Mouse (Mus musculus) granulocyte monocyte progenitor cell, adult 5-6 weeks (primary cell): ENCODE results near the gene Mettl3. TPM values are rescaled to one million over a fixed set of nuclear protein-coding genes. Genes with fewer than 3 reads are reported as not detected.
"Not testable (repeated sequence)": the region's sequence is repeated elsewhere in the genome, so short reads cannot be mapped to it uniquely, and the experiment has no call there.

Source experiments
- ATAC-seq: replicated peaks from 2 replicates; pipeline ENCODE4 v1.8.0; 2016; ENCODE audit warnings: mild to moderate bottlenecking, moderate TSS enrichment, inconsistent platforms; ENCODE audit not compliant: poor library complexity, severe bottlenecking
- total RNA-seq, 2 experiments: library from RNA; stranded (forward) in 1 of 2; stranded (reverse) in 1 of 2; fragments of 200-712, 200-1000 nt in 1 of 2; fragments of >200 nt in 1 of 2; fragmentation: Nextera tagmentation in 1 of 2; gene quantifications; 2 replicates each; pipeline ENCODE4 v1.2.3; 2014 to 2017

Mettl3 gene
- total RNA-seq (2014; fragmentation: Nextera tagmentation), result 47.6 and 54.5 TPM in 2 replicates
- 33.6 and 33.7 TPM in 2 replicates for total RNA-seq (2017)

- peak; percentile 95 for ATAC-seq
Observed at GRCm38 (mm10) chr14:52304644-52305271, at the start of gene Mettl3. Gene Mettl3, minus strand, starts transcription at chr14:52305128.

GRCm38 (mm10) chr14:52339512-52339852 is 34.6 kb upstream of the Mettl3 start:
- no peak for ATAC-seq

GRCm38 (mm10) chr14:52338751-52339511 is 34.0 kb upstream of the Mettl3 start:
- peak; percentile 90 for ATAC-seq

- no peak for ATAC-seq
Observed at GRCm38 (mm10) chr14:52332171-52332570, 27.2 kb upstream of the Mettl3 start.

DNA sequence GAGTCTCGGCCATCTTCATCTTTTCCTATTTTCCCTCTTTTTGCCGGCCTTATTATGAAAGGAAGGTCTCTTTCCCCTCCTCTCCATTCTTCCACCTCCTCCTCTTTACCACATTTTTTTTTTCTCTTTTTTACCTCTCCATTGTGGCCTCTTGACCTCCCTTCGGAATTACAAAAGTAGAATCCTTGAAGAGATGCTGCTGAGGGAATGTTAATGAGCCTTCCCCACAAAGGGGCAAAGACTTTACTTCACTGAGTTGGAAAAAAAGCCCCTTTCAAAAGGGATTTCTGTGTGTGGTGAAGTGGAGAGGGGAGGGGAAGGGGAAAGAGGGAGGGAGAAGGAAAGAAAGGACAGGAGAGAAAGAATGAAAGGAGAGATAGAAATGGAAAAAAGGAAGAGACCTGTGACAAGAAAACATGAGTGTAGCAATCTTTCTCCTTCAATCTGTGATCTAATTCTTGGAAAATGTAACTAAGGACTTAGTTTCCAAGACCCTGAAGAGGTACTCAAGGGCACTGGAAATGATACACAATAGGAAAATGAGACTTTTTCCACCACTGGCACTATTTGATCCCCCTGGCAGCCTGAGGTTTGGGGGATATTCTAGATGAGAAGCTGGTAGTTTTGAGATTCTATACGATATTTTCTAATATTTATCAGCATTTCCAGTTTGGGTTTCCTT is 26.3 kb upstream of the Mettl3 start:
- ATAC-seq, result no peak

DNA sequence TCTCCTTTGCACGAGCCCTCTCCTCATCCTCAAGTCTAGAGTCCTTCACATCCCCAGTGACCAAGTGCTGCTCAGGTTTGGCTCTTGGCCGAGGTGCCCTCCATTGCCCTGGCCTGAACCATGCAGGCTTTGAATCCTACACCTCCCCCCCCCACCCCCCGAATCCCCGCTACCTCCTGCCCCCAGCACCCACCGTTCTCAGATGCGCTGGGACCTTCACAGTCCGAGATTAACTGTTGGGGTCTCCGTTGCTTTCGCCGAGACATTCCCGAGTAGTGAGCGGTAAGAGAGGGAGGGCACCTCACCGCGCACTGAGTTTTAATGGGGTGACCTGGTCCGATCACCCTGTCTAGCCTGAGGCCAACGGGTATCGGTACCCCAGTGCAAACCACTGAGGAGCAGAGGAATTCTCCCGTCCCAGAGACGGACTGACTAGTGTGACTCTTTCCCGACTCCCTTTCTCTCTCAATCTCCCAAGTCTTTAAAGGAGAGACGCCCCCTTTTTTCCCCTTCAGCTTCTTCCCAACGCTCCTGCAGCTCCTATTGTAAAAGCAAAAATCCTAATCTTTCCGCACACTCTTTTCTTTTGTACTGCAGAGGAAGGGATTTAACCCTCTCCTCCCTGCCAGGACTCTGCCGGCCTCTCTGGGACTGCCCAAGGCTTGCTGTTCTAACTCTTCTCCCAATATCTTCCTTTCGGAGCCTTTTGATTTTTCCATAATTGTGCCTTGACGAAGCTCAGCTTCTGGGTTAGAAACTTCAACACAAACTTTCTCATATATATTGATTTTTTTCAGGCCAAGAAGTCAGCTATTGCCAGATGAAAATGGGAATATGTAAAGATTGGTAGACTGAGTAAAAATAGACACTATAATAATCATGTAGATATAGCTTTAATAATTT is 23.2 kb upstream of the Mettl3 start, which contains the start of gene Sall2:
TSS of gene Sall2 (minus strand) at position 853 of the 903 bp plus-strand sequence.
- 0 out of 2 replicates have a peak, but pooled peaks have one; percentile 7 for ATAC-seq

GRCm38 (mm10) chr14:52327375-52327901 is 22.5 kb upstream of the Mettl3 start:
- no peak for ATAC-seq

GRCm38 (mm10) chr14:52325890-52326289 is 21.0 kb upstream of the Mettl3 start:
- peak; percentile 62 for ATAC-seq

DNA sequence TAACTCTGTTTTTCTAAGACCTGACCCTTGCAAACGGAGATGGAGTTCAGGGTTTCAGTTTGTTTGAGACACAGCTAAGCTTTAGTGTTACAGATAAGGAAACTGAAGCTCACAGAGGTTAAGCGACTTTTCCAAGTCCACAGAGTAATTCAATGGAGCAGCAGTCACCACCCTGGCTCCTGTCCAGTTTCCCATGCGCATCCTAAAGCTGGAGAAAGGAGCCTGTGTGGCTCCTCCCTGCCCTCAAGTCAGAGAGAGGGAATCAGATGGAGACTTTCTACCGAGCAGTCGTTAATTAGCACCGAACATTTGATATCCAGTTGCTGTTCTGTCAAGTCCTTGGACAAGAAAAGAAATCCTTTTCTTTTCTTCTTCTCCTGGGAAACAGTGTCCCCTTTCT is 14.4 kb upstream of the Mettl3 start:
- ATAC-seq, result no peak

GRCm38 (mm10) chr14:52316441-52317225 is 11.7 kb upstream of the Mettl3 start:
- ATAC-seq, result no peak

DNA sequence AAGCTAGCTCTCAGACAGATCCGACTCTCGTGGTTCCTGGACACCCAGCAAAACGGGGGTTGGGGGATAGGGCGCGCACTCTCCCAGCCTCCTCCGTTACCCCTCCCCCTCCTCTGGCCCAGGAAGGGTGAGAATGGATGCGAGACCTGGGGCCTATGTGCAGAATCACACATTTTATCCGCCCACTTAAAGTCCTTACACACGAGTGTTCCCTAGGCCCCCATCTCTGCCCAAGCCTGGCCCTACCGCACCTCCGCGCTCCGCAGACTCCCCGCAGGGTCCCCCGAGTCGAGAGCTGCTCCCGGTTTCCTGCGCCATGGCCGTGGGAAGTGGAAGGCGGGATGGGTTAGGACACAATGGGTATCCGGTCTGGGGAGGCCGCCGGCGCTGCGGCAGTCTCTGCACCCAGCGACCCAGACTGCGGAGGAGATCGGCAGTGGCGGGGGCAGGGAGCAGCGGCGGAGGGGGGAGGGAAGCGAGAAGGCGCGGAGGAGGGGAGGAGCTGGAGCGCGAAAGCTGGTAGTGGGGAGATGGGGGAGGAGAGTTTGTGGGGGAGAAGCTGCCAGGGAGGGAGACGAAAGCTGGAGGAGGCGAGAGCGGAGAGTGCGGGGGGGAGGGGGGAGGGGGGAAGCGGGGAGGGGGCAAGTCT is 11.0 kb upstream of the Mettl3 start:
- ATAC-seq, result peak; percentile 30

DNA sequence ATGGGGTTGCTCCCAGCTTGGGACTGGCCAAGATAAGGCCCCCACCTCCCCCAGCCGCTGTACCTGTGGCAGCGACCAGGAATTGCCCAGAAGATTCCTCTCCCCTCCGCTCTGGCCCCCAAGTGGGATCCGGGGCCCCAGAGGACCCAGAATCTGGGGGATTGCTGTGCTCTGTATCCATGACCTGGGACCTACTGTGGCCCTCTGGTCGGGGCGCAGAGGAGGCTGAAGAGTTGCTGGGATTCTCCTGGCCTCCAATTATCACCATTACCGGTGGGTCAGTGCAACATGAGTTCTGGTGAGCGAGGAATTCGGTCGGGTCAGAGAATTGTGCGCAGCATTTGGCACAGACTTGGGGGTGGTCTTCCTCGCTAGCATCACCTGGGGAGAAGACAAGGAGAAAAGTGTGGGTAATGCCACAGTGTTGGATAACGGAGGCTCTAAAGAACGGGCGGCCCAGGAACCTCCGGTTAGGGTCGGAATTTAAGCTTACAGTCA is 10.4 kb upstream of the Mettl3 start:
- no peak for ATAC-seq

- ATAC-seq, result no peak
Observed at GRCm38 (mm10) chr14:52314808-52315150, 9.9 kb upstream of the Mettl3 start.

DNA sequence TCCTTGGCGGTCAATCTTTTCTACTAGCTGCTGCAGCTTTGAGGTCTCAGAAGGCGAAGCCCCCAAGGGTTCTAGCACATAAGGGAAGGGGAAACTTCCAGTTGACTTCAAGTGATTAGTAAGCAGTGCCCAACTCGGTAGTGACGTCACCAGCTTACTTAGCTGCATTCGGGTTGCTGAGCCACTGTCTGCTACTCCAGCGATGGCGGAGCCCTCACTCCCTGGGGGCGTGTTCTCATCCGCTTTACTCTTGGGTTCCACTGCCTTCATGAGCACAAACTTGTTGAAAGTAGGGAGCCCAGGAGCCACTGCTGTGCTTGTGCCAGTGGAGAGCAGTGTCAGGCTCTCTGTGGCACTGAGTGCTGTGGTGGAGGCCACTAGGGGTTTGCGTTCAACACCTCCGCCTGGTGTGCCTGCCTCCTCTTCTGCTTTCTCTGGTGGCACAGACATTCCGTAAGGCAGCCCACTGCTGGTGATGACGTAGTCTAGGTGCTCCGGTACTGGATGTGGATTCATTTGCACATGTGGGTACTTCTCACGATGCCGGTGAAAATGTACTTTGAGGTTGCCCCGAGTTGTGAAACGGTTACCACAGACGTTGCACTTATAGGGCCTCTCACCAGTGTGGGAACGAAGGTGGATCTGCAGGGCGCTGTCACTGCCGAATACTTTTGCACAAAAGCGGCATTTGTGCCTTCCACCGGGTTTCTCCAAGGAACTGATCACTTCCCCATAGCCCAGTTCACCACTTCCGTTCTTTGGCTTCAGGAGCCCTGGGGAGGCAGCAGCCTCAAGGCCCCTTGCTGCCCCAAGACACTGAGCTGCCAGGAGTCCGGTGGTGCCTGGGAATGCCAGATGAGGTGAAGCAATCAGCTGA is 9.2 kb upstream of the Mettl3 start:
- ATAC-seq, result peak; percentile 83

- ATAC-seq, result no peak
Observed at GRCm38 (mm10) chr14:52310906-52311305, 6.0 kb upstream of the Mettl3 start.

GRCm38 (mm10) chr14:52310343-52310742 is 5.4 kb upstream of the Mettl3 start:
- ATAC-seq, result not testable (repeated sequence)

DNA sequence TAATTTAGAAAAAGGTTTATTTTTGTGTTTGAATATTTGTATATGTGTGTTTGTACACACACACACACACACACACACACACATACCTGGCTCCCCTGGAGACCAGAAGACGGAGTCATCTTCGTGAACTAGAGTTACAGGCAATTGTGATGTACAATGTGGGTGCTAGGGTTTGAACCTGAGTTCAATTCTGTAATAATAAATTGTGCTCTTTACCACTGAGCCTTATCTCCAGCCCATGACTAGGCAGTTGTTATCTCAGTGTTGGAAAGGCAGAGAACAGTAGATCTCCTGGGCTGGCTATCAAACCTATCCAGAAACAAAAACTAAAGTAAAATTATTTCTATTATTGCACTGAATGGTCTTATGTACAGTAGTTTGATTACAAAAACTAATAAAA is 1.2 kb upstream of the Mettl3 start:
- ATAC-seq, result no peak

- not testable (repeated sequence) for ATAC-seq
Observed at GRCm38 (mm10) chr14:52303517-52303916, 1.4 kb downstream of the Mettl3 start.
